ENCODE assay signal across 8 mouse cellular contexts in genomic region chr10:42070611-42071403, GRCm38 (mm10). TPM values are rescaled to one million over a fixed set of nuclear protein-coding genes. Genes with fewer than 3 reads are reported as not detected.
A peak's percentile ranks its signal among the peaks of the same experiment; 100 is the strongest.
DNase-seq lines count a peak whose midpoint lies in the region; ATAC-seq and TF ChIP-seq lines count a peak whose summit lies in the region.

No protein-coding gene starts in this region.

- H3K4me2 ChIP-seq in forebrain, embryonic 14.5 days (ENCODE audit: low read length), result no peak overlapping the region; the same call in 1 of the 2 replicates
- no peak overlapping the region for H3K4me2 ChIP-seq in lung, postnatal 0 days (replicated peaks; ENCODE audit: low read depth, low read length)
- no peak overlapping the region for H3K4me2 ChIP-seq in stomach, postnatal 0 days (replicated peaks; ENCODE audit: low read depth)

- no peak overlapping the region for H3K27ac ChIP-seq in left cerebral cortex, adult 2 months
- no peak overlapping the region; the same call in 1 of the 2 replicates for H3K27ac ChIP-seq in forebrain, embryonic 14.5 days (ENCODE audit: low read depth, low read length)
- no peak overlapping the region for H3K27ac ChIP-seq in lung, postnatal 0 days (ENCODE audit: low read length)
- H3K27ac ChIP-seq in stomach, postnatal 0 days (replicated peaks), result no peak overlapping the region

- peak; percentile 45 for TF ChIP-seq CTCF in left cerebral cortex, adult 2 months (IDR thresholded peaks at IDR 0.05)
- TF ChIP-seq CTCF in lung, postnatal 0 days (IDR thresholded peaks at IDR 0.05), result peak; percentile 78
- peak; percentile 81 for TF ChIP-seq CTCF in stomach, postnatal 0 days (IDR thresholded peaks at IDR 0.05; ENCODE audit: low read depth)

- H3K36me3 ChIP-seq in forebrain, embryonic 14.5 days (ENCODE audit: control insufficient read depth, insufficient read depth, low read length), result no peaks in the 10 kb centered on the region
- H3K36me3 ChIP-seq in lung, postnatal 0 days (ENCODE audit: insufficient read depth, low read length), result no peaks in the 10 kb centered on the region
- H3K36me3 ChIP-seq in stomach, postnatal 0 days (ENCODE audit: control insufficient read depth, insufficient read depth, low read length), result no peaks in the 10 kb centered on the region

- no peak for DNase-seq in left cerebral cortex, adult 2 months (ENCODE audit: extremely low spot score in 1 of 2, low spot score in 2 of 2)
- DNase-seq in left cerebral cortex, postnatal 36 days (ENCODE audit: low spot score in 2 of 2), result no peak
- peak; percentile 90 for DNase-seq in brain, adult 2 months (ENCODE audit: low read depth, low spot score)
- DNase-seq in forebrain, embryonic 14.5 days (ENCODE audit: low spot score), result peak; percentile 41
- peak; percentile 78 for DNase-seq in kidney, adult 18-20 months
- peak; percentile 76 for DNase-seq in lung, postnatal 0 days (ENCODE audit: low spot score)
- DNase-seq in stomach, postnatal 0 days (ENCODE audit: low spot score), result peak; percentile 74
- no peak for DNase-seq in gastrocnemius, postnatal 36 days

- no peaks in the 10 kb centered on the region for H3K27me3 ChIP-seq in forebrain, embryonic 14.5 days (replicated peaks; ENCODE audit: control insufficient read depth, insufficient read depth, low read length)
- H3K27me3 ChIP-seq in lung, postnatal 0 days (replicated peaks; ENCODE audit: insufficient read depth, low read length), result no peaks in the 10 kb centered on the region
- H3K27me3 ChIP-seq in stomach, postnatal 0 days (ENCODE audit: control insufficient read depth, insufficient read depth, low read length), result no peaks in the 10 kb centered on the region

- 17% methylated on average over 10 of the region's 10 CpGs for WGBS in forebrain, embryonic 14.5 days
- 22% methylated on average over 10 of the region's 10 CpGs for WGBS in lung, postnatal 0 days
- 29% methylated on average over 10 of the region's 10 CpGs for WGBS in stomach, postnatal 0 days

- no peak overlapping the region for H3K4me3 ChIP-seq in left cerebral cortex, adult 2 months
- no peak overlapping the region for H3K4me3 ChIP-seq in forebrain, embryonic 14.5 days (ENCODE audit: low read depth, low read length)
- H3K4me3 ChIP-seq in lung, postnatal 0 days (ENCODE audit: low read depth, low read length), result no peak overlapping the region
- no peak overlapping the region for H3K4me3 ChIP-seq in stomach, postnatal 0 days (ENCODE audit: low read depth, low read length)

- intact Hi-C loops in left cerebral cortex, adult 2 months (cut with DNase I), result no loop called here
- intact Hi-C loops in left cerebral cortex, postnatal 36 days (cut with DNase I), result no loop called here
- intact Hi-C loops in gastrocnemius, postnatal 36 days (cut with DNase I), result loop anchor here (5.0 kb wide), 1 partner anchor 221 kb away; no protein-coding TSS in a partner anchor

- TF ChIP-seq EP300 in lung, postnatal 0 days (IDR thresholded peaks at IDR 0.05), result 0 out of 2 replicates have a peak, but pooled peaks have one; percentile 14
- TF ChIP-seq EP300 in stomach, postnatal 0 days (optimal IDR thresholded peaks at IDR 0.05), result no peak

- H3K4me1 ChIP-seq in forebrain, embryonic 14.5 days (ENCODE audit: control insufficient read depth, insufficient read depth, low read length), result peaks cover 7% of the 10 kb centered on the region
- peaks cover 3% of the 10 kb centered on the region; the same call in 1 of the 2 replicates for H3K4me1 ChIP-seq in lung, postnatal 0 days (ENCODE audit: insufficient read depth, low read depth, low read length)
- H3K4me1 ChIP-seq in stomach, postnatal 0 days (replicated peaks; ENCODE audit: control insufficient read depth, insufficient read depth), result no peaks in the 10 kb centered on the region

- ATAC-seq in forebrain, embryonic 14.5 days, result peak; percentile 38; the same call in 1 of the 2 replicates
- peak; percentile 41; the same call in 1 of the 2 replicates for ATAC-seq in lung, postnatal 0 days
- 0 out of 2 replicates have a peak, but pooled peaks have one; percentile 55 for ATAC-seq in stomach, postnatal 0 days (ENCODE audit: low FRiP score, low TSS enrichment)

- no peak overlapping the region for H3K9ac ChIP-seq in forebrain, embryonic 14.5 days (ENCODE audit: low read length)
- no peak overlapping the region for H3K9ac ChIP-seq in lung, postnatal 0 days (replicated peaks; ENCODE audit: low read depth)
- H3K9ac ChIP-seq in stomach, postnatal 0 days (ENCODE audit: low read length), result no peak overlapping the region

- H3K9me3 ChIP-seq in forebrain, embryonic 14.5 days (replicated peaks; ENCODE audit: control insufficient read depth, low read length), result no peaks in the 10 kb centered on the region
- H3K9me3 ChIP-seq in lung, postnatal 0 days (ENCODE audit: low read length), result no peaks in the 10 kb centered on the region
- H3K9me3 ChIP-seq in stomach, postnatal 0 days (ENCODE audit: control insufficient read depth, low read length), result no peaks in the 10 kb centered on the region

RNA-seq across cellular contexts. Expression of gene Armc2, which starts 52.6 kb away (rescaled TPM):
- total RNA-seq in left cerebral cortex, adult 2 months (2021), result 10 to 100 TPM; 12.6 to 14.1 TPM
- 10 to 100 TPM; 12.8 to 14.7 TPM for total RNA-seq in left cerebral cortex, postnatal 36 days (2021)
- 9.2 and 12.3 TPM in 2 replicates for polyA plus RNA-seq in forebrain, embryonic 14.5 days (2014; fragmentation: Nextera tagmentation; extraction: Ambion mirVana)
- 1.1 and 1.4 TPM in 2 replicates for polyA plus RNA-seq in lung, postnatal 0 days (2015; fragmentation: Nextera tagmentation; extraction: Ambion mirVana)
- polyA plus RNA-seq in stomach, postnatal 0 days (2015; fragmentation: Nextera tagmentation; extraction: Ambion mirVana), result 1.5 and 1.8 TPM in 2 replicates
- under 1 TPM; 0.10 to 0.51 TPM for total RNA-seq in gastrocnemius, postnatal 36 days (2021)

Comparison
In these comparisons a context has a peak if more than half of its experiments do, and no peak if none do; other contexts are left out.
1. DNase-seq: peak in brain, adult 2 months (single experiment), forebrain, embryonic 14.5 days (single experiment), kidney, adult 18-20 months (single experiment), lung, postnatal 0 days (single experiment) and stomach, postnatal 0 days (single experiment); none in left cerebral cortex, adult 2 months (0 of 2), left cerebral cortex, postnatal 36 days (0 of 2) and gastrocnemius, postnatal 36 days (0 of 2).
2. RNA of gene Armc2, which starts 52.6 kb away (total RNA-seq): 12.8 to 14.7 TPM in left cerebral cortex, postnatal 36 days and 12.6 to 14.1 TPM in left cerebral cortex, adult 2 months; 0.10 to 0.51 TPM in gastrocnemius, postnatal 36 days; every median in the first group is over 4 times any median in the second.
3. Peak in every context shown above with its lines, with median percentiles within 50 percentile points of each other: CTCF ChIP-seq and ATAC-seq.